Mouse (Mus musculus) intestine, embryonic 16.5 days (tissue): Measurements from ENCODE around the gene Usp24. TPM values are rescaled to one million over a fixed set of nuclear protein-coding genes. Genes with fewer than 3 reads are reported as not detected.
A peak's percentile ranks its signal among the peaks of the same experiment; 100 is the strongest.

Experiments
- ATAC-seq: fragments of 200-750 bp; cut with Nextera tagmentation; 2 replicates; pipeline ENCODE4 v1.8.0; 2017; ENCODE audit warnings: moderate TSS enrichment, moderate library complexity
- H3K27ac ChIP-seq: fragments of 300-500 bp; sonication (generic); 2 replicates; pipeline ENCODE4 v1.5.1; 2014; ENCODE audit warnings: mild to moderate bottlenecking, low read length
- H3K27me3 ChIP-seq: fragments of 300-500 bp; sonication (generic); replicated peaks from 2 replicates; pipeline ENCODE4 v1.6.1; 2014; ENCODE audit warnings: low read length, control low read depth, mixed read lengths; ENCODE audit not compliant: control insufficient read depth, insufficient read depth
- H3K36me3 ChIP-seq: fragments of 300-500 bp; sonication (generic); 2 replicates; pipeline ENCODE4 v1.6.1; 2014; ENCODE audit warnings: low read length, control low read depth; ENCODE audit not compliant: control insufficient read depth, insufficient read depth
- H3K4me1 ChIP-seq: fragments of 300-500 bp; sonication (generic); 2 replicates; pipeline ENCODE4 v1.6.1; 2014; ENCODE audit warnings: low read length, control low read depth, mixed read lengths; ENCODE audit not compliant: control insufficient read depth, insufficient read depth
- H3K4me2 ChIP-seq: fragments of 300-500 bp; sonication (generic); 2 replicates; pipeline ENCODE4 v1.6.1; 2014; ENCODE audit warnings: low read depth, low read length, control low read depth
- H3K4me3 ChIP-seq: fragments of 300-500 bp; sonication (generic); 2 replicates; pipeline ENCODE4 v1.5.1; 2014; ENCODE audit warnings: mild to moderate bottlenecking, low read length
- H3K9ac ChIP-seq: fragments of 300-500 bp; sonication (generic); 2 replicates; pipeline ENCODE4 v1.6.1; 2014; ENCODE audit warnings: low read depth, low read length
- H3K9me3 ChIP-seq: fragments of 300-500 bp; sonication (generic); 2 replicates; pipeline ENCODE4 v1.6.1; 2016; ENCODE audit warnings: low read length, control low read depth; ENCODE audit not compliant: control insufficient read depth
- WGBS: fragments of 180-500 bp; shearing (Covaris S2); extraction: QIAGEN DNeasy Blood & Tissue Kit; methylation state at CpG from one replicate; pipeline ENCODE4 v1.1.7; 2014; 5-methylcytosine and 5-hydroxymethylcytosine counted together
- polyA plus RNA-seq: library from polyadenylated mRNA; unstranded; fragments of >200 nt; fragmentation: Nextera tagmentation; extraction: Ambion mirVana; gene quantifications from 2 replicates; pipeline ENCODE4 v1.2.1, GENCODE M21; 2015

The Usp24 gene
- polyA plus RNA-seq, 1 experiment from 2014 or later: 3.7 TPM

- Histone ChIP-seq H3K4me3 (no peak overlapping the region), H3K27ac (no peak overlapping the region), H3K9me3 (no peaks in the 10 kb centered on the region), H3K4me1 (no peaks in the 10 kb centered on the region), H3K9ac (no peak overlapping the region), H3K4me2 (no peak overlapping the region), H3K27me3 (no peaks in the 10 kb centered on the region), H3K36me3 (peaks cover 19% of the 10 kb centered on the region)
- ATAC-seq: no peak
- WGBS: 91% methylated on average over 5 of the region's 5 CpGs
These were observed 114.4 kb downstream of the Usp24 start for GRCm38 (mm10) chr4:106430431-106430830.

GRCm38 (mm10) chr4:106435426-106435825 is 119.4 kb downstream of the Usp24 start:
- ATAC-seq: no peak
- no peak overlapping the region for H3K4me3 ChIP-seq
- peaks cover 17% of the 10 kb centered on the region for H3K36me3 ChIP-seq
- no peaks in the 10 kb centered on the region for H3K4me1 ChIP-seq
- H3K27ac ChIP-seq: no peak overlapping the region
- H3K9me3 ChIP-seq: no peaks in the 10 kb centered on the region
- no peak overlapping the region for H3K4me2 ChIP-seq
- no peaks in the 10 kb centered on the region for H3K27me3 ChIP-seq
- 85% methylated on average over 2 of the region's 2 CpGs for WGBS
- H3K9ac ChIP-seq: no peak overlapping the region

GRCm38 (mm10) chr4:106436475-106436874 is 120.5 kb downstream of the Usp24 start:
- Histone ChIP-seq H3K4me1 (no peaks in the 10 kb centered on the region), H3K9ac (no peak overlapping the region), H3K27ac (no peak overlapping the region), H3K4me2 (no peak overlapping the region), H3K27me3 (no peaks in the 10 kb centered on the region), H3K9me3 (no peaks in the 10 kb centered on the region), H3K4me3 (no peak overlapping the region), H3K36me3 (peaks cover 9% of the 10 kb centered on the region)
- 66% methylated on average over 4 of the region's 4 CpGs for WGBS
- ATAC-seq: no peak

GRCm38 (mm10) chr4:106437207-106437606 is 121.2 kb downstream of the Usp24 start:
- ATAC-seq: no peak
- WGBS: 98% methylated on average over 5 of the region's 5 CpGs
- no peaks in the 10 kb centered on the region for H3K27me3 ChIP-seq
- H3K9ac ChIP-seq: no peak overlapping the region
- H3K4me2 ChIP-seq: no peak overlapping the region
- H3K4me1 ChIP-seq: no peaks in the 10 kb centered on the region
- no peak overlapping the region for H3K27ac ChIP-seq
- peaks cover 14% of the 10 kb centered on the region for H3K36me3 ChIP-seq
- H3K4me3 ChIP-seq: no peak overlapping the region
- H3K9me3 ChIP-seq: no peaks in the 10 kb centered on the region

- ATAC-seq: no peak
- Histone ChIP-seq H3K27ac (no peak overlapping the region), H3K9ac (no peak overlapping the region), H3K9me3 (no peaks in the 10 kb centered on the region), H3K4me2 (no peak overlapping the region), H3K27me3 (no peaks in the 10 kb centered on the region), H3K36me3 (peaks cover 14% of the 10 kb centered on the region), H3K4me3 (no peak overlapping the region), H3K4me1 (no peaks in the 10 kb centered on the region)
- WGBS: 92% methylated on average over 5 of the region's 5 CpGs
These were observed 122.8 kb downstream of the Usp24 start for GRCm38 (mm10) chr4:106438763-106439162.

- 79% methylated on average over 6 of the region's 6 CpGs for WGBS
- peaks cover 13% of the 10 kb centered on the region; the same call in 1 of the 2 replicates for H3K36me3 ChIP-seq
- no peaks in the 10 kb centered on the region for H3K27me3 ChIP-seq
These were observed 127.2 kb downstream of the Usp24 start for GRCm38 (mm10) chr4:106443182-106443581.

GRCm38 (mm10) chr4:106449306-106449705 is 133.3 kb downstream of the Usp24 start:
- no peak overlapping the region for H3K4me2 ChIP-seq
- no peaks in the 10 kb centered on the region for H3K27me3 ChIP-seq
- no peaks in the 10 kb centered on the region for H3K9me3 ChIP-seq
- 85% methylated on average over 8 of the region's 8 CpGs for WGBS
- no peak overlapping the region for H3K27ac ChIP-seq
- H3K36me3 ChIP-seq: peaks cover 16% of the 10 kb centered on the region
- 0 out of 2 replicates have a peak, but pooled peaks have one; percentile 9 for ATAC-seq
- H3K4me3 ChIP-seq: no peak overlapping the region
- no peak overlapping the region for H3K9ac ChIP-seq
- H3K4me1 ChIP-seq: no peaks in the 10 kb centered on the region

More at GRCm38 (mm10) chr4:106443182-106443581, 127.2 kb downstream of the Usp24 start:
- H3K9me3 ChIP-seq: no peaks in the 10 kb centered on the region
- ATAC-seq: no peak
- no peak overlapping the region for H3K4me2 ChIP-seq
- H3K4me1 ChIP-seq: no peaks in the 10 kb centered on the region
- H3K27ac ChIP-seq: no peak overlapping the region
- no peak overlapping the region for H3K9ac ChIP-seq
- H3K4me3 ChIP-seq: no peak overlapping the region

GRCm38 (mm10) chr4:106452401-106452800 is 136.4 kb downstream of the Usp24 start:
- peaks cover 16% of the 10 kb centered on the region for H3K36me3 ChIP-seq
- no peak for ATAC-seq
- no peak overlapping the region for H3K4me3 ChIP-seq
- H3K27me3 ChIP-seq: no peaks in the 10 kb centered on the region
- WGBS: 70% methylated on average over 7 of the region's 7 CpGs
- H3K27ac ChIP-seq: no peak overlapping the region
- H3K9me3 ChIP-seq: no peaks in the 10 kb centered on the region
- H3K4me1 ChIP-seq: no peaks in the 10 kb centered on the region
- H3K4me2 ChIP-seq: no peak overlapping the region
- H3K9ac ChIP-seq: no peak overlapping the region

- WGBS: 74% methylated on average over 5 of the region's 5 CpGs
- Histone ChIP-seq H3K4me2 (no peak overlapping the region), H3K36me3 (peaks cover 20% of the 10 kb centered on the region), H3K9ac (no peak overlapping the region), H3K4me1 (no peaks in the 10 kb centered on the region), H3K9me3 (no peaks in the 10 kb centered on the region), H3K27me3 (no peaks in the 10 kb centered on the region), H3K4me3 (no peak overlapping the region), H3K27ac (no peak overlapping the region)
- no peak for ATAC-seq
These were observed 137.1 kb downstream of the Usp24 start for GRCm38 (mm10) chr4:106453108-106453507.

- H3K9ac ChIP-seq: no peak overlapping the region
- H3K9me3 ChIP-seq: no peaks in the 10 kb centered on the region
- H3K27me3 ChIP-seq: no peaks in the 10 kb centered on the region
- no peak overlapping the region for H3K27ac ChIP-seq
- H3K4me3 ChIP-seq: no peak overlapping the region
- no peak for ATAC-seq
- WGBS: 86% methylated on average over 4 of the region's 4 CpGs
- no peaks in the 10 kb centered on the region for H3K4me1 ChIP-seq
- H3K36me3 ChIP-seq: peaks cover 19% of the 10 kb centered on the region
- no peak overlapping the region for H3K4me2 ChIP-seq
These were observed 137.5 kb downstream of the Usp24 start for GRCm38 (mm10) chr4:106453516-106453915.
